Mouse (Mus musculus): ENCODE results near the gene Gm572.

Gene Gm572

DNA sequence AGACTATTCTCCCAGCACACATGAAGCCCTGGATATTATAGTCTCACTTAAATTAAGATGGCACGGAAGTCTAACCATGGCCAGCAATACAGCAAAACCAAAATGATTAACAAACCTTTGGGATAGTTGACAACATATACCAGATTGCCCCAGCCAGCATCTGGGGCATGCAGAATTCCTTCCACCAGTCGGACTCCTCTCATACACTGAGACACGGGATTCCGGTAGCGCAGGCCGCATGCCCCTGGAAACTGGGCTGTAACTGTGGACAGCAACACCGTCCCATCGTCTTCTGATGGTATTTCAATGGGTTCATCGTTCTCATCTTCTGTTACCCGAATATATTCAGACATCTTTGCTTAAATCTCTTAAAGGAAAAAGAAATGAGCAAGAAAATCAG lies 18.1 kb upstream of the Gm572 start:
- ATAC-seq (ENCODE audit: insufficient number of reproducible peaks, low FRiP score, low TSS enrichment) = no peak

- ATAC-seq (ENCODE audit: insufficient number of reproducible peaks, low FRiP score, low TSS enrichment) = peak; percentile 69; the same call in 1 of the 2 replicates
These were observed 17.1 kb upstream of the Gm572 start for GRCm38 (mm10) chr4:148625756-148626622.

DNA sequence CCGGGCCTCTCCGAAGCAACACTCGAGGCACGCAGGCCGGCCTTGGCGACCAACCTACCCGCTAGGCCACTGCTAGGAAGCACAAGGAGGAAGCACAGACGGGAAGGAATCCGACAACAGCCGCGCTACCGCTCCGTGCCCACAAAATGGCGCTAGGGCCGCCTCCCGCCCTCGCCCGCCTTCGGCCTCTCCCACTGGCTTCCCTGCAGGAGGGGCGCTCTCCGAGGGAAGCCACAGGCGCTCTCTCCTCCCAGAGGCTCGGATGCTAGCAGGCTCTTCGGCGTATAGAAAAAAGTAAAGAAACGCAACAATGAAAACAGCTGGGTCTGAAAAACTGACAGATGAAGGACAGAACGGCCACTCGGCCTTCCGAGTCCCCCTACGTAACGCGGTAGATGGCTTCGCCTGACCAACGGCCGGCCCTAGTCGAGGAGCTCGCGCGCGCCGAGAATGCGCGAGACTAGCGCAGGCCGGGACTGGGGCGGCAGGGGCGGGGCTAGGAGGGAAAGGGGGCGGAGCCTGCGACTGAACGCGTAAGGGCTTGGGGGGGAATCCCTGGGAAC lies 16.4 kb upstream of the Gm572 start, which contains the start of gene Tardbp:
TSS of gene Tardbp (minus strand) at position 397 of the 563 bp plus-strand sequence.
- peak; percentile 94 for ATAC-seq (ENCODE audit: insufficient number of reproducible peaks, low FRiP score, low TSS enrichment)

GRCm38 (mm10) chr4:148627246-148627645 lies 15.9 kb upstream of the Gm572 start:
- ATAC-seq (ENCODE audit: insufficient number of reproducible peaks, low FRiP score, low TSS enrichment) = no peak

DNA sequence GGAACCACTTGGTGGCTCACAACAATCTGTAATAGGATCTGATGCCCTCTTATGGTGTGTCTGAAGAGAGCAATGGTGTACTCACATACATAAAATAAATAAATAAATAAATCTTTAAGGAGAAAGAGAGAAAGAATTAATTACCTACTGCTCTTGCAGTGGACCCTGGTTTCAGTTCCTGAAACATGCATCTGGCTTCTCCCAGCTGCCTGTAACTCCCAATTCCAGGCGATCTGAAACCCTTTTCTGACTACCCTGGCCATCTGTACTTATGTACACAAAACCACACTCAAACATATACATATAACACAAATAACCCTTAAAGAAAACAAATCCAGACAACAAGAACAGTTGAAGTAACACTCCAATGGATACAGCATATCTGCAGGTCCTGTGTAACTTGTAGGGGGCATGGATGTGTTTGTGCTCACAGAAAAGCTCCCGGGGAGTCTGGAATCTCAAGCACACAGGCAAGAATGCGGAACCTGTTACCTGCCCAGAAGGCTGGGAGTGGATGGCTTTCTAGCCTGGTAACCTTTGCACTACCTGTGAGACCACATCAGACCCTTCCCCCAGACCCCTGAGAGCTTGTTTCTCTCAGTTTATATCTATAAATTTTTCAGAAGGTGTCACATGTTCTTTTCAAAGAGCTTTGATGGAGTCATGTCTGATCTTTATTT lies 11.0 kb upstream of the Gm572 start:
- ATAC-seq (ENCODE audit: insufficient number of reproducible peaks, low FRiP score, low TSS enrichment) = no peak

DNA sequence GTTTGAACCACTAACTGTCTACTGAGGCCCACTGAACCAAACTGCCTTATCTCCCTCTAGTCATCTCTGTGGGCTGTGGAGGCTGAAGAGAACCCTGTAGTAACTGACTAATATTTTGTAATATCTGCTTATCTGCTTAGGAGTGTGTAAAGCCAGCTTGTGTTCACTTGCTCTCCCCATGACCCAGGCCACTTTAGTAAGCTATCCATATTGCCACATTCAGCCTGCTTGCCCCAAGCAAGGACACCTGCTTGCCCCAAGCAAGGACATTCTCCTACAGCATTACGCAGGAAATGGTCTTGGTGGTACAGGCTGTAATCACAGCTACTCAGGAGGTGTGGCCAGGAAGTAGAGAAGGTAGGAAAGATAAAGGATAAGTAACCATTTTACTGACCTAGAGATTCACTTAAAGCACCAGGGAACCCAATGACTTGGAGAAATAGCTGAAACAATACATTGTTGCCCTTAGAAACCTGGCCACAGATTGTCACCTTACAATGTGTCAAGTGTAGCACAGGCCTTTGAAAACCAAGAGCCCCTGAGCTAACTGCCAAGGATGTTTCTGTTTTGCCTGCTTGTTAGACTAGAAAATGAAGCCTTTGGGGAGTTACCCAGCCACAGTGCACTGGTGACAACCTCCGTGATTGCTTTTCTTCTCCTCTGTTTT lies 9.6 kb upstream of the Gm572 start:
- ATAC-seq (ENCODE audit: insufficient number of reproducible peaks, low FRiP score, low TSS enrichment) = no peak

DNA sequence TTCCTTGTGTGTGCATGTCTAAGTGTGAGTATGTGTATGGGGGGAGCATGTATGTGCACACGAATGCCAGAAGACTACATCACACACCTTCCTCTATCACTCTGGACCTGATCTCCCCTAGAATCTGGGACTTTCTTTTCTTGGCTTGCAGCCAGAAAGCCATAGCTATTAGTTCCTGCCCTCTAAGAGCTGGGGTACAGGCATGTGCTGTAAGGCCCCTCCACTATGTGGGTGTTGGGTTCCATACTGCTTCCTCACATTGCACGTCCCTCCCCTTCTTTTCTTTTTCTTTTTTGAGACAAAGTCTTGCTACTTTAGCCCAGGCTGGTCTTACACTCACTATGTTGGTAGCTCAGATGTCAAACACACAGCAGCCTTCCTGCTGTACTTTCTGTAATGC lies 7.8 kb upstream of the Gm572 start:
- ATAC-seq (ENCODE audit: insufficient number of reproducible peaks, low FRiP score, low TSS enrichment) = no peak

- ATAC-seq (ENCODE audit: insufficient number of reproducible peaks, low FRiP score, low TSS enrichment) = no peak
These were observed 4.8 kb upstream of the Gm572 start for GRCm38 (mm10) chr4:148638302-148638701.

DNA sequence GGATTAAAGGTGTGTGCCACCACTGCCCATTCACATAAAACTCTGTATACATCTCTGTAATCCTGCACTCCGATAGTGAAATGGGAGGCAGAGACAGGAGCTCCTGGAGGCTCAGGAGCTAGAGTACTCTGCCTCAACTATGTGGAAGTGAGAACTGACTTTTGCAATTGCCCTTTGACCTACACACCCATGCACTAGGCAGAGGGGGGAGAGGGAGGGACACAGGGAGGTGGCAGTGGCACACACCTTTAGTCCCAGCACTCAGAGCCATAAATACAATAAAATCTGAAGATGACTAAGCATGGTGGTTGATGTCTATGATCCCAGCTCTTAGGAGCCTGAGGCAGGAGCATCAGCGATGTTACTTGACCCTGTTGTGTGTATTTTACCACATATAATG lies 3.7 kb upstream of the Gm572 start:
- ATAC-seq (ENCODE audit: insufficient number of reproducible peaks, low FRiP score, low TSS enrichment) = no peak

GRCm38 (mm10) chr4:148641121-148641520 lies 2.0 kb upstream of the Gm572 start:
- ATAC-seq (ENCODE audit: insufficient number of reproducible peaks, low FRiP score, low TSS enrichment) = no peak

DNA sequence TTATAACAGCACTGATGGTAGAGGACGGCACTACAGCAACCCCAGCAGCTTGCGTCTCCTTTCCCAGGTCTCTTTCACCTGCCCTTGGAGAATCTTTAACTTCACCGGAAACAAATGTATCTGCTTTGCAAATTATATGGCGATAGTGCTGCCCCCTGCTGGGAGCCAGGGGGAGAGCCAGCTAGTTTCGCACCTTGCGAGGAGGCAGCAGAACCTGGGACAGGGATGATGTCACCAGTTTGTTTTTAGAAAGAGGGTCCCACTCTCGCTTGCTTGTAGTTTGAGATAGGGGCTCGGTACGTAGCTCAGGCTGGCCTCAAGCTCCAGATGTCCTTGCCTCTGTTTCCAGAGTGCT lies 1.0 kb downstream of the Gm572 start:
- 0 out of 2 replicates have a peak, but pooled peaks have one; percentile 40 for ATAC-seq (ENCODE audit: insufficient number of reproducible peaks, low FRiP score, low TSS enrichment)

DNA sequence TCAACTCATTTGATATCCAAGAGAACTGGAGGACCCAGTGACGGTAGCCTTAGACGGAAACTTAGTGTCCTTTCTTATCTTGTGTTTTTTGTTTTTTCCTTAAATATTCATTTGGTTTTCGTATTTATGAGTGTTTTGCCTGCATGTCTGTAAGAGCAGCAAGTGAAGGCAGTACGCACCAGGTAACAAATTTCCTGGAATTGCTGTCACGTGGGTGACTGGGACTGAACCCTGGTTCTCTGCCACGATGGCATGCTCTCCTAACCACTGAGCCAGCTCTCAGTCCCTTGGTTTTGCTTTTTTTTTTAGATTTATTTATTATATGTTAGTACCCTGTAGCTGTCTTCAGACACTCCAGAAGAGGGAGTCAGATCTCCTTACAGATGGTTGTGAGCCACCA lies 1.8 kb downstream of the Gm572 start:
- no peak for ATAC-seq (ENCODE audit: insufficient number of reproducible peaks, low FRiP score, low TSS enrichment)

GRCm38 (mm10) chr4:148646616-148647015 lies 3.5 kb downstream of the Gm572 start:
- no peak for ATAC-seq (ENCODE audit: insufficient number of reproducible peaks, low FRiP score, low TSS enrichment)

- ATAC-seq (ENCODE audit: insufficient number of reproducible peaks, low FRiP score, low TSS enrichment) = no peak
These were observed 6.2 kb downstream of the Gm572 start for GRCm38 (mm10) chr4:148649309-148649708.

DNA sequence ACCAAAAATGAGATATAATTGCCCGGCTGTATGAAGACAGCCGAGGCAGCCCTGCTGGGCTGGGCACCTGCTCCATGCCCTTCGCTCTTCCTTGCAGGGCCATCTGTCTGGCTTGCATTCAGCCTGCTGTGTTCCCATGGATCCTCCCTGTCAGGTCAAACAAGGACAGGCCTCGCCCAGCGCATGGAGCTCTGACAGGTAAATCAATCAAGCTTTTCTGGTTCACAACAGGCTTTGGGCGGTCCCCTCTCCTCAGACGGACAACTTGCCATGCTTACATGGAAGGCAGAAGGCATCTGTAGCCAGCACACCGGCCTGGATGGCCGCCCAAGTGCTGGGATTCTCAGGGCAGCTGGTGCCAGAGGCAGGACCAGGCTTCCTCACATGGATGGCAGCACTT lies 7.9 kb downstream of the Gm572 start:
- ATAC-seq (ENCODE audit: insufficient number of reproducible peaks, low FRiP score, low TSS enrichment) = peak; percentile 86

DNA sequence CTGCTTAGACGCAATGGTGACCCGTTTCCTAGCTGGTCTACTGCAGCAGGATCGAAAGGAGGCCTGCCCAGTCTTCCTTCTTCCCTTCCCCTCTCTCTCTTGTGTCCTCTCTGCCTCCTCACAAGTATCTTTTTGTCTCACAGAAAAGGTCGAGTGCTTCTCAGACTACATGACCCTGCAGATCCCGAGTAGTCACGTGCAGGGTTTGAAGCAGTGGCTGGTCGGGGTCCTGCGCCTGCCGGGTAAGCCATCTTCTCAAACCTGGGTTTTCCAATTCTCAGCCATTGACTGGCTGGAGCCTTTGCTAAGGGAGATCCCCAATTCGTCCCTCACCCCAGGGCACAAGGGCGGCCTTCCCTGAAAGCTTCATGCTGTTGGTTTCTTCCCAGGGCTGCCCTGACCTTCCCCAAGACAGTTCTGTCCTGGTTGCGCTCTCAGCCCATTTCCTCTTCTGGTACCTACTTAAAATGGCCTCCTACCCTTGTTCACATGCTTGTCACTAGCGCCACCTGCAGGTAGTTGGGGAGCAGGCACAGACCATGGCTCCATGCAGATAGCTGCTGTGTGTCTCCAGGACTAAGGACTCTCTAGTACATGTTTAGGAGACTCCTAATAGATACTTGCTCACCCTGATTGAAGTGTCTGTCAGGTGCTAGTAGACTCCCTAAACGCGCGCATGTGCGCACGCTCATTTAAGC lies 11.7 kb downstream of the Gm572 start:
- ATAC-seq (ENCODE audit: insufficient number of reproducible peaks, low FRiP score, low TSS enrichment) = no peak

GRCm38 (mm10) chr4:148656691-148657258 lies 13.7 kb downstream of the Gm572 start:
- no peak for ATAC-seq (ENCODE audit: insufficient number of reproducible peaks, low FRiP score, low TSS enrichment)

- no peak for ATAC-seq (ENCODE audit: insufficient number of reproducible peaks, low FRiP score, low TSS enrichment)
These were observed 14.7 kb downstream of the Gm572 start for GRCm38 (mm10) chr4:148657776-148658175.

GRCm38 (mm10) chr4:148660174-148660573 lies 17.1 kb downstream of the Gm572 start:
- ATAC-seq (ENCODE audit: insufficient number of reproducible peaks, low FRiP score, low TSS enrichment) = no peak
